In genomic region chr16:47080330-47080729, GRCm38 (mm10) we compare ENCODE assay signal across 23 mouse cellular contexts.
DNase-seq lines count a peak whose midpoint lies in the region; ATAC-seq and TF ChIP-seq lines count a peak whose summit lies in the region.
"Had no signal": no experiment of that assay in that cellular context is flagged by ENCODE, and none has a peak within 500 bp of the region (broad histone marks: within the 10 kb centered on the region; RNA-seq: fewer than 3 reads in every experiment).

No protein-coding gene starts in this region.

- TF ChIP-seq CTCF in intestine, postnatal 0 days (IDR thresholded peaks at IDR 0.05; ENCODE audit: low read depth), result no peak

- H3K4me2 ChIP-seq in kidney, embryonic 15.5 days, result no peak overlapping the region
- no peak overlapping the region for H3K4me2 ChIP-seq in intestine, postnatal 0 days (replicated peaks; ENCODE audit: low read depth)
- no peak overlapping the region for H3K4me2 ChIP-seq in stomach, embryonic 16.5 days (ENCODE audit: low read depth, low read length)
- H3K4me2 ChIP-seq: embryonic facial prominence, embryonic 12.5 days; forebrain, embryonic 12.5 days; heart, embryonic 15.5 days; hindbrain, embryonic 12.5 days had no signal

- H3K27me3 ChIP-seq in kidney, embryonic 15.5 days, result no peaks in the 10 kb centered on the region
- H3K27me3 ChIP-seq in intestine, postnatal 0 days (replicated peaks; ENCODE audit: control insufficient read depth, insufficient read depth, low read length), result no peaks in the 10 kb centered on the region
- no peaks in the 10 kb centered on the region for H3K27me3 ChIP-seq in stomach, embryonic 16.5 days (ENCODE audit: control insufficient read depth, insufficient read depth, low read length)
- H3K27me3 ChIP-seq: embryonic facial prominence, embryonic 12.5 days; forebrain, embryonic 12.5 days; heart, embryonic 15.5 days; hindbrain, embryonic 12.5 days had no signal

- no peak overlapping the region for H3K27ac ChIP-seq in kidney, embryonic 15.5 days
- H3K27ac ChIP-seq in intestine, postnatal 0 days (ENCODE audit: low read depth, low read length), result no peak overlapping the region
- H3K27ac ChIP-seq in stomach, embryonic 16.5 days (ENCODE audit: low read length), result no peak overlapping the region
- H3K27ac ChIP-seq: embryonic facial prominence, embryonic 12.5 days; forebrain, embryonic 12.5 days; heart, embryonic 10.5 days; heart, embryonic 15.5 days; hindbrain, embryonic 12.5 days; hindbrain, postnatal 0 days had no signal

- 0 out of 2 replicates have a peak, but pooled peaks have one; percentile 29 for ATAC-seq in kidney, embryonic 15.5 days (replicated peaks; ENCODE audit: low FRiP score)
- 0 out of 2 replicates have a peak, but pooled peaks have one; percentile 25 for ATAC-seq in intestine, postnatal 0 days
- peak; percentile 81 for ATAC-seq in stomach, embryonic 16.5 days (ENCODE audit: insufficient read depth, low FRiP score)
- no peak for ATAC-seq in megakaryocyte progenitor cell, adult 5-6 weeks (replicated peaks; ENCODE audit: poor library complexity)
- ATAC-seq: activated CD4-positive, CD25-positive, alpha-beta regulatory T cell, adult 4 months; forebrain, embryonic 16.5 days; hindbrain, postnatal 0 days; Patski had no signal

- H3K9ac ChIP-seq in kidney, embryonic 15.5 days, result no peak overlapping the region
- H3K9ac ChIP-seq in intestine, postnatal 0 days (ENCODE audit: low read depth, low read length), result no peak overlapping the region
- no peak overlapping the region for H3K9ac ChIP-seq in stomach, embryonic 16.5 days (ENCODE audit: low read length)
- H3K9ac ChIP-seq: embryonic facial prominence, embryonic 12.5 days; forebrain, embryonic 12.5 days; heart, embryonic 15.5 days; hindbrain, embryonic 12.5 days had no signal

- H3K36me3 ChIP-seq in kidney, embryonic 15.5 days, result no peaks in the 10 kb centered on the region
- no peaks in the 10 kb centered on the region for H3K36me3 ChIP-seq in intestine, postnatal 0 days (ENCODE audit: control insufficient read depth, insufficient read depth)
- H3K36me3 ChIP-seq in stomach, embryonic 16.5 days (ENCODE audit: control insufficient read depth, insufficient read depth, low read length), result no peaks in the 10 kb centered on the region
- H3K36me3 ChIP-seq: embryonic facial prominence, embryonic 12.5 days; forebrain, embryonic 12.5 days; heart, embryonic 10.5 days; heart, embryonic 15.5 days; hindbrain, embryonic 12.5 days had no signal

- DNase-seq in heart, adult 8-10 months (ENCODE audit: low spot score), result peak; percentile 7
- no peak for DNase-seq in heart, adult 18-20 months
- no peak for DNase-seq in kidney, postnatal 10 days
- DNase-seq in B cell, adult 2 months, result no peak
- DNase-seq: adrenal gland, postnatal 14 days; cerebellum, adult 11-12 months; cerebellum, adult 9-10 months; cerebellum, postnatal 25 days; gastrocnemius, postnatal 10 days; heart, postnatal 36 days had no signal

- no peaks in the 10 kb centered on the region for H3K9me3 ChIP-seq in kidney, embryonic 15.5 days (replicated peaks)
- no peaks in the 10 kb centered on the region for H3K9me3 ChIP-seq in intestine, postnatal 0 days (ENCODE audit: control insufficient read depth)
- no peaks in the 10 kb centered on the region for H3K9me3 ChIP-seq in stomach, embryonic 16.5 days (replicated peaks; ENCODE audit: control insufficient read depth, low read length)
- H3K9me3 ChIP-seq: embryonic facial prominence, embryonic 12.5 days; forebrain, embryonic 12.5 days; heart, embryonic 10.5 days; heart, embryonic 15.5 days; hindbrain, embryonic 12.5 days had no signal

- no peaks in the 10 kb centered on the region for H3K4me1 ChIP-seq in kidney, embryonic 15.5 days
- no peaks in the 10 kb centered on the region for H3K4me1 ChIP-seq in intestine, postnatal 0 days (replicated peaks; ENCODE audit: control insufficient read depth, insufficient read depth, low read length)
- H3K4me1 ChIP-seq in stomach, embryonic 16.5 days (ENCODE audit: control insufficient read depth, insufficient read depth, low read length), result no peaks in the 10 kb centered on the region
- H3K4me1 ChIP-seq: embryonic facial prominence, embryonic 12.5 days; forebrain, embryonic 12.5 days; heart, embryonic 10.5 days; heart, embryonic 15.5 days; hindbrain, embryonic 12.5 days had no signal

- 43% methylated on average over 2 of the region's 2 CpGs for WGBS in kidney, embryonic 15.5 days
- 18% methylated on average over 2 of the region's 2 CpGs for WGBS in intestine, postnatal 0 days
- 16% methylated on average over 2 of the region's 2 CpGs for WGBS in stomach, embryonic 16.5 days

- no peak overlapping the region for H3K4me3 ChIP-seq in kidney, embryonic 15.5 days (replicated peaks)
- no peak overlapping the region for H3K4me3 ChIP-seq in intestine, postnatal 0 days (ENCODE audit: low read depth, low read length)
- no peak overlapping the region for H3K4me3 ChIP-seq in stomach, embryonic 16.5 days (replicated peaks; ENCODE audit: low read length)
- H3K4me3 ChIP-seq: embryonic facial prominence, embryonic 12.5 days; forebrain, embryonic 12.5 days; heart, embryonic 10.5 days; heart, embryonic 15.5 days; hindbrain, embryonic 12.5 days had no signal
